ENCODE assay signal across 7 mouse cellular contexts in genomic region chr1:44102939-44103338, GRCm38 (mm10). TPM values are rescaled to one million over a fixed set of nuclear protein-coding genes. Genes with fewer than 3 reads are reported as not detected.
DNase-seq lines count a peak whose midpoint lies in the region; ATAC-seq and TF ChIP-seq lines count a peak whose summit lies in the region.

No protein-coding gene starts in this region.

- no peak for ATAC-seq in embryonic facial prominence, embryonic 11.5 days (replicated peaks; ENCODE audit: insufficient number of reproducible peaks, low FRiP score, low TSS enrichment, low read depth)
- no peak for ATAC-seq in intestine, embryonic 16.5 days
- ATAC-seq in neural tube, embryonic 14.5 days (ENCODE audit: low read depth), result no peak
- no peak for ATAC-seq in granulocyte monocyte progenitor cell, adult 5-6 weeks (replicated peaks; ENCODE audit: poor library complexity, severe bottlenecking)

- no peak for DNase-seq in testis, postnatal 14 days (ENCODE audit: low spot score)
- peak; percentile 4 for DNase-seq in embryonic facial prominence, embryonic 11.5 days (ENCODE audit: low spot score)
- no peak for DNase-seq in urinary bladder, postnatal 10 days (ENCODE audit: low spot score)

- no peak for TF ChIP-seq POLR2A in testis, adult 2 months (IDR thresholded peaks at IDR 0.05; ENCODE audit: control insufficient read depth, low read depth, low read length)

- peak overlapping the region; percentile 54 for H3K9ac ChIP-seq in embryonic facial prominence, embryonic 11.5 days (replicated peaks; ENCODE audit: low read length)
- no peak overlapping the region for H3K9ac ChIP-seq in intestine, embryonic 16.5 days (ENCODE audit: low read depth, low read length)
- H3K9ac ChIP-seq in neural tube, embryonic 14.5 days (replicated peaks; ENCODE audit: low read depth, low read length), result no peak overlapping the region

- H3K4me3 ChIP-seq in testis, adult 2 months (ENCODE audit: control insufficient read depth, low read depth, low read length), result peak overlapping the region; percentile 97
- H3K4me3 ChIP-seq in embryonic facial prominence, embryonic 11.5 days (ENCODE audit: low read depth, low read length), result peak overlapping the region; percentile 84
- H3K4me3 ChIP-seq in intestine, embryonic 16.5 days (ENCODE audit: low read length), result peak overlapping the region; percentile 21; the same call in 1 of the 2 replicates
- peak overlapping the region; percentile 82 for H3K4me3 ChIP-seq in neural tube, embryonic 14.5 days (ENCODE audit: low read depth, low read length)

- H3K9me3 ChIP-seq in embryonic facial prominence, embryonic 11.5 days (replicated peaks; ENCODE audit: control insufficient read depth, low read length), result no peaks in the 10 kb centered on the region
- no peaks in the 10 kb centered on the region for H3K9me3 ChIP-seq in intestine, embryonic 16.5 days (ENCODE audit: control insufficient read depth, low read length)
- no peaks in the 10 kb centered on the region for H3K9me3 ChIP-seq in neural tube, embryonic 14.5 days (ENCODE audit: control insufficient read depth, low read length)

- 13% methylated on average over 5 of the region's 5 CpGs for WGBS in embryonic facial prominence, embryonic 11.5 days
- WGBS in intestine, embryonic 16.5 days, result 18% methylated on average over 5 of the region's 5 CpGs
- WGBS in neural tube, embryonic 14.5 days, result 17% methylated on average over 5 of the region's 5 CpGs

- H3K27ac ChIP-seq in testis, adult 2 months (ENCODE audit: control insufficient read depth, insufficient read depth, low read depth, low read length), result no peak overlapping the region; the same call in 1 of the 2 replicates
- H3K27ac ChIP-seq in embryonic facial prominence, embryonic 11.5 days (replicated peaks; ENCODE audit: low read depth, low read length), result no peak overlapping the region
- no peak overlapping the region for H3K27ac ChIP-seq in intestine, embryonic 16.5 days (ENCODE audit: low read length)
- no peak overlapping the region for H3K27ac ChIP-seq in neural tube, embryonic 14.5 days (ENCODE audit: low read depth, low read length)

- no peak for TF ChIP-seq CTCF in testis, adult 2 months (IDR thresholded peaks at IDR 0.05; ENCODE audit: control insufficient read depth, insufficient read depth, insufficient replicate concordance, low read depth, low read length)

- no peaks in the 10 kb centered on the region for H3K36me3 ChIP-seq in testis, adult 2 months (ENCODE audit: control insufficient read depth, insufficient read depth, low read length)
- peaks cover 3% of the 10 kb centered on the region; the same call in 1 of the 2 replicates for H3K36me3 ChIP-seq in embryonic facial prominence, embryonic 11.5 days (replicated peaks; ENCODE audit: control insufficient read depth, insufficient read depth, low read depth, low read length)
- peaks cover 4% of the 10 kb centered on the region for H3K36me3 ChIP-seq in intestine, embryonic 16.5 days (ENCODE audit: control insufficient read depth, insufficient read depth, low read length)
- H3K36me3 ChIP-seq in neural tube, embryonic 14.5 days (ENCODE audit: control insufficient read depth, insufficient read depth, low read length), result peaks cover 15% of the 10 kb centered on the region

- no peaks in the 10 kb centered on the region for H3K27me3 ChIP-seq in testis, adult 2 months (ENCODE audit: control insufficient read depth, insufficient read depth, low read length)
- no peaks in the 10 kb centered on the region for H3K27me3 ChIP-seq in embryonic facial prominence, embryonic 11.5 days (ENCODE audit: control insufficient read depth, insufficient read depth, low read length)
- no peaks in the 10 kb centered on the region for H3K27me3 ChIP-seq in intestine, embryonic 16.5 days (replicated peaks; ENCODE audit: control insufficient read depth, insufficient read depth, low read length)
- no peaks in the 10 kb centered on the region for H3K27me3 ChIP-seq in neural tube, embryonic 14.5 days (ENCODE audit: control insufficient read depth, insufficient read depth, low read length)

- H3K4me1 ChIP-seq in testis, adult 2 months (ENCODE audit: control insufficient read depth, insufficient read depth, low read length), result peaks cover 3% of the 10 kb centered on the region; the same call in 1 of the 2 replicates
- no peaks in the 10 kb centered on the region for H3K4me1 ChIP-seq in embryonic facial prominence, embryonic 11.5 days (ENCODE audit: control insufficient read depth, insufficient read depth, low read length)
- peaks cover 5% of the 10 kb centered on the region; the same call in 1 of the 2 replicates for H3K4me1 ChIP-seq in intestine, embryonic 16.5 days (ENCODE audit: control insufficient read depth, insufficient read depth, low read length)
- peaks cover 6% of the 10 kb centered on the region; the same call in 1 of the 2 replicates for H3K4me1 ChIP-seq in neural tube, embryonic 14.5 days (ENCODE audit: control insufficient read depth, insufficient read depth, low read length)

- peak overlapping the region; percentile 58 for H3K4me2 ChIP-seq in embryonic facial prominence, embryonic 11.5 days (ENCODE audit: low read depth, low read length)
- H3K4me2 ChIP-seq in intestine, embryonic 16.5 days (ENCODE audit: low read depth, low read length), result peak overlapping the region; percentile 58
- H3K4me2 ChIP-seq in neural tube, embryonic 14.5 days (ENCODE audit: low read depth, low read length), result peak overlapping the region; percentile 69

RNA-seq across cellular contexts. Expression of gene Tex30, which starts 0.7 kb away (rescaled TPM):
- 102 and 157 TPM in 2 replicates for polyA plus RNA-seq in testis, adult 2 months (2012; rRNA removed)
- 108 and 109 TPM in 2 replicates for polyA plus RNA-seq in embryonic facial prominence, embryonic 11.5 days (2014; fragmentation: Nextera tagmentation; extraction: Ambion mirVana)
- 58.4 and 71.5 TPM in 2 replicates for polyA plus RNA-seq in intestine, embryonic 16.5 days (2015; fragmentation: Nextera tagmentation; extraction: Ambion mirVana)
- 40.1 and 45.4 TPM in 2 replicates for polyA plus RNA-seq in neural tube, embryonic 14.5 days (2014; fragmentation: Nextera tagmentation; extraction: Ambion mirVana)
- total RNA-seq in granulocyte monocyte progenitor cell, adult 5-6 weeks (2014; fragmentation: Nextera tagmentation), result 64.6 and 67.6 TPM in 2 replicates
- total RNA-seq in granulocyte monocyte progenitor cell, adult 5-6 weeks (2017), result 51.4 and 74.2 TPM in 2 replicates

RNA-seq across cellular contexts. Expression of gene Kdelc1, which starts 15.7 kb away (rescaled TPM):
- 2.3 and 2.9 TPM in 2 replicates for polyA plus RNA-seq in testis, adult 2 months (2012; rRNA removed)
- 81.7 and 88.9 TPM in 2 replicates for polyA plus RNA-seq in embryonic facial prominence, embryonic 11.5 days (2014; fragmentation: Nextera tagmentation; extraction: Ambion mirVana)
- 39.9 and 45.6 TPM in 2 replicates for polyA plus RNA-seq in intestine, embryonic 16.5 days (2015; fragmentation: Nextera tagmentation; extraction: Ambion mirVana)
- polyA plus RNA-seq in neural tube, embryonic 14.5 days (2014; fragmentation: Nextera tagmentation; extraction: Ambion mirVana), result 25.3 and 30.1 TPM in 2 replicates
- 38.3 and 40.7 TPM in 2 replicates for total RNA-seq in granulocyte monocyte progenitor cell, adult 5-6 weeks (2014; fragmentation: Nextera tagmentation)
- 33.4 and 35.5 TPM in 2 replicates for total RNA-seq in granulocyte monocyte progenitor cell, adult 5-6 weeks (2017)

RNA-seq across cellular contexts. Expression of gene Bivm, which starts 15.8 kb away (rescaled TPM):
- 1.8 and 2.0 TPM in 2 replicates for polyA plus RNA-seq in testis, adult 2 months (2012; rRNA removed)
- 34.2 and 36.2 TPM in 2 replicates for polyA plus RNA-seq in embryonic facial prominence, embryonic 11.5 days (2014; fragmentation: Nextera tagmentation; extraction: Ambion mirVana)
- polyA plus RNA-seq in intestine, embryonic 16.5 days (2015; fragmentation: Nextera tagmentation; extraction: Ambion mirVana), result 15.2 and 17.1 TPM in 2 replicates
- polyA plus RNA-seq in neural tube, embryonic 14.5 days (2014; fragmentation: Nextera tagmentation; extraction: Ambion mirVana), result 34.8 and 41.5 TPM in 2 replicates
- 11.5 and 17.5 TPM in 2 replicates for total RNA-seq in granulocyte monocyte progenitor cell, adult 5-6 weeks (2014; fragmentation: Nextera tagmentation)
- total RNA-seq in granulocyte monocyte progenitor cell, adult 5-6 weeks (2017), result 7.0 and 10.6 TPM in 2 replicates

RNA-seq across cellular contexts. Expression of gene Gm8251, which starts 41.2 kb away (rescaled TPM):
- 3.4 and 4.5 TPM in 2 replicates for polyA plus RNA-seq in testis, adult 2 months (2012; rRNA removed)
- 0.17 and 0.29 TPM in 2 replicates for polyA plus RNA-seq in embryonic facial prominence, embryonic 11.5 days (2014; fragmentation: Nextera tagmentation; extraction: Ambion mirVana)
- 0.06 TPM in 1 of 2 replicates, not detected in the other for polyA plus RNA-seq in intestine, embryonic 16.5 days (2015; fragmentation: Nextera tagmentation; extraction: Ambion mirVana)
- 0.04 and 0.08 TPM in 2 replicates for polyA plus RNA-seq in neural tube, embryonic 14.5 days (2014; fragmentation: Nextera tagmentation; extraction: Ambion mirVana)
- 0.15 and 0.19 TPM in 2 replicates for total RNA-seq in granulocyte monocyte progenitor cell, adult 5-6 weeks (2014; fragmentation: Nextera tagmentation)
- 0.05 and 0.30 TPM in 2 replicates for total RNA-seq in granulocyte monocyte progenitor cell, adult 5-6 weeks (2017)

RNA-seq across cellular contexts. Expression of gene Ercc5, which starts 44.6 kb away (rescaled TPM):
- 3.6 and 5.2 TPM in 2 replicates for polyA plus RNA-seq in testis, adult 2 months (2012; rRNA removed)
- polyA plus RNA-seq in embryonic facial prominence, embryonic 11.5 days (2014; fragmentation: Nextera tagmentation; extraction: Ambion mirVana), result 33.3 and 38.0 TPM in 2 replicates
- 10.5 and 12.0 TPM in 2 replicates for polyA plus RNA-seq in intestine, embryonic 16.5 days (2015; fragmentation: Nextera tagmentation; extraction: Ambion mirVana)
- polyA plus RNA-seq in neural tube, embryonic 14.5 days (2014; fragmentation: Nextera tagmentation; extraction: Ambion mirVana), result 29.9 and 38.3 TPM in 2 replicates
- total RNA-seq in granulocyte monocyte progenitor cell, adult 5-6 weeks (2014; fragmentation: Nextera tagmentation), result 7.8 and 11.2 TPM in 2 replicates
- 4.8 and 7.9 TPM in 2 replicates for total RNA-seq in granulocyte monocyte progenitor cell, adult 5-6 weeks (2017)

Comparison
In these comparisons a context has a peak if more than half of its experiments do, and no peak if none do; other contexts are left out.
1. H3K4me3 ChIP-seq: peak in every context shown above with its lines; median percentile 97 in testis, adult 2 months; 84 in embryonic facial prominence, embryonic 11.5 days; 82 in neural tube, embryonic 14.5 days; 21 in intestine, embryonic 16.5 days.